Mouse (Mus musculus) CH12.LX (cell line): ENCODE results near the gene AB124611. TPM values are rescaled to one million over a fixed set of nuclear protein-coding genes. Genes with fewer than 3 reads are reported as not detected.

Experiments used
- DNase-seq: peaks from one replicate; pipeline ENCODE4 v3.0.0-alpha.2; 2013; ENCODE audit errors: extremely low read depth
- H3K27ac ChIP-seq: 2 replicates; pipeline ENCODE4 v1.5.1; 2012; ENCODE audit warnings: low read depth, mild to moderate bottlenecking, control low read depth, moderate library complexity; ENCODE audit not compliant: insufficient read depth
- H3K27me3 ChIP-seq: replicated peaks from 2 replicates; pipeline ENCODE3; 2012; ENCODE audit warnings: inconsistent platforms
- H3K36me3 ChIP-seq, 2 experiments: replicated peaks in 1 of 2; 2 replicates each; pipeline versions ENCODE3 to v1.6.1; 2012; ENCODE audit warnings: inconsistent platforms in 1 of 2, low read length in 1 of 2, mild to moderate bottlenecking in 1 of 2, mixed read lengths in 1 of 2, moderate library complexity in 1 of 2; ENCODE audit not compliant: control insufficient read depth in 1 of 2, insufficient read depth in 1 of 2
- H3K4me1 ChIP-seq, 2 experiments: 2 replicates each; pipeline ENCODE4 v1.6.1; 2012; ENCODE audit warnings: inconsistent platforms in 1 of 2, moderate library complexity in 1 of 2; ENCODE audit not compliant: insufficient read depth in 2 of 2, control insufficient read depth in 1 of 2
- H3K4me2 ChIP-seq: 2 replicates; pipeline ENCODE4 v1.6.1; 2012; ENCODE audit warnings: low read depth, mild to moderate bottlenecking, control low read depth; ENCODE audit not compliant: poor library complexity, insufficient read depth, severe bottlenecking
- H3K4me3 ChIP-seq, 3 experiments: fragments of 150-350 bp in 1 of 3; sonication (generic) in 1 of 3; replicated peaks in 1 of 3; 2 replicates each; pipeline versions ENCODE3 to v1.5.1; 2011 to 2012; ENCODE audit warnings: low read depth in 2 of 3, low read length in 2 of 3, mild to moderate bottlenecking in 2 of 3, moderate library complexity in 2 of 3, control low read depth in 1 of 3, improper control_type of control experiment in 1 of 3, inconsistent platforms in 1 of 3, mixed read lengths in 1 of 3; ENCODE audit not compliant: poor library complexity in 1 of 3
- H3K79me2 ChIP-seq: replicated peaks from 2 replicates; pipeline ENCODE4 v1.6.1; 2012; ENCODE audit warnings: mild to moderate bottlenecking, moderate library complexity; ENCODE audit not compliant: control insufficient read depth, poor library complexity, insufficient read depth, severe bottlenecking; ENCODE audit errors: extremely low read depth
- H3K9ac ChIP-seq: 2 replicates; pipeline ENCODE4 v1.6.1; 2012; ENCODE audit warnings: low read depth, mild to moderate bottlenecking, control low read depth, moderate library complexity; ENCODE audit not compliant: insufficient read depth
- H3K9me3 ChIP-seq: replicated peaks from 2 replicates; pipeline ENCODE3; 2012; ENCODE audit warnings: low read length, inconsistent platforms, mixed read lengths
- CHD1 ChIP-seq: IDR thresholded peaks from 2 replicates; pipeline ENCODE4 v1.6.1; 2012; ENCODE audit warnings: low read depth, low read length, improper control_type of control experiment, inconsistent platforms
- E2F4 ChIP-seq: IDR thresholded peaks from 2 replicates; pipeline ENCODE4 v1.6.1; 2011; ENCODE audit warnings: low read depth, low read length, improper control_type of control experiment; ENCODE audit not compliant: insufficient replicate concordance
- ELF1 ChIP-seq: IDR thresholded peaks from 2 replicates; pipeline ENCODE4 v1.6.1; 2014; ENCODE audit warnings: low read depth, mild to moderate bottlenecking, inconsistent platforms, low read length, improper control_type of control experiment
- EP300 ChIP-seq: IDR thresholded peaks from 2 replicates; pipeline ENCODE4 v1.6.1; 2011; ENCODE audit warnings: low read length, improper control_type of control experiment
- GABPA ChIP-seq: IDR thresholded peaks from 2 replicates; pipeline ENCODE4 v1.6.1; 2012; ENCODE audit warnings: low read depth, low read length, improper control_type of control experiment, inconsistent platforms; ENCODE audit not compliant: insufficient replicate concordance
- JUN ChIP-seq: IDR thresholded peaks from 2 replicates; pipeline ENCODE4 v1.6.1; 2011; ENCODE audit warnings: low read depth, mild to moderate bottlenecking, low read length, improper control_type of control experiment, moderate library complexity; ENCODE audit not compliant: insufficient read depth
- JUND ChIP-seq: conservative IDR thresholded peaks from 2 replicates; pipeline ENCODE4 v1.6.1; 2011; ENCODE audit warnings: low read depth, low read length, improper control_type of control experiment
- KAT2A ChIP-seq: IDR thresholded peaks from 2 replicates; pipeline ENCODE4 v1.6.1; 2012; ENCODE audit warnings: low read length, improper control_type of control experiment, inconsistent platforms; ENCODE audit not compliant: insufficient replicate concordance
- MXI1 ChIP-seq: IDR thresholded peaks from 2 replicates; pipeline ENCODE4 v1.6.1; 2011; ENCODE audit warnings: mild to moderate bottlenecking, low read depth, low read length, improper control_type of control experiment
- NRF1 ChIP-seq: IDR thresholded peaks from 2 replicates; pipeline ENCODE4 v1.6.1; 2014; ENCODE audit warnings: low read depth, mild to moderate bottlenecking, inconsistent platforms, low read length, improper control_type of control experiment, moderate library complexity
- POLR2A ChIP-seq: IDR thresholded peaks from 2 replicates; pipeline ENCODE4 v1.6.1; 2011; ENCODE audit warnings: low read depth, mild to moderate bottlenecking, improper control_type of control experiment, low read length
- RAD21 ChIP-seq: IDR thresholded peaks from 2 replicates; pipeline ENCODE4 v1.6.1; 2011; ENCODE audit warnings: low read depth, mild to moderate bottlenecking, low read length, improper control_type of control experiment, moderate library complexity
- RCOR1 ChIP-seq: conservative IDR thresholded peaks from 2 replicates; pipeline ENCODE4 v1.6.1; 2012; ENCODE audit warnings: low read depth, mild to moderate bottlenecking, inconsistent platforms, low read length, improper control_type of control experiment
- SIN3A ChIP-seq: IDR thresholded peaks from 2 replicates; pipeline ENCODE4 v1.6.1; 2012; ENCODE audit warnings: low read length, improper control_type of control experiment, inconsistent platforms
- SMC3 ChIP-seq: IDR thresholded peaks from 2 replicates; pipeline ENCODE4 v1.6.1; 2011; ENCODE audit warnings: low read depth, low read length, improper control_type of control experiment
- TCF12 ChIP-seq: IDR thresholded peaks from 2 replicates; pipeline ENCODE4 v1.6.1; 2014; ENCODE audit warnings: low read depth, mild to moderate bottlenecking, inconsistent platforms, low read length, improper control_type of control experiment
- UBTF ChIP-seq: IDR thresholded peaks from 2 replicates; pipeline ENCODE4 v1.6.1; 2012; ENCODE audit warnings: low read depth, mild to moderate bottlenecking, inconsistent platforms, low read length, improper control_type of control experiment, moderate library complexity
- USF1 ChIP-seq: IDR thresholded peaks from 2 replicates; pipeline ENCODE4 v1.6.1; 2014; ENCODE audit warnings: low read depth, mild to moderate bottlenecking, inconsistent platforms, low read length, improper control_type of control experiment
- USF2 ChIP-seq: conservative IDR thresholded peaks from 2 replicates; pipeline ENCODE4 v1.6.1; 2011; ENCODE audit warnings: low read depth, low read length, improper control_type of control experiment
- ZC3H11A ChIP-seq: IDR thresholded peaks from 2 replicates; pipeline ENCODE4 v1.6.1; 2012; ENCODE audit warnings: low read depth, mild to moderate bottlenecking, inconsistent platforms, low read length, improper control_type of control experiment
- dilution Hi-C: fragments of 300-500 bp; cut with MboI; formaldehyde crosslinking; loops from 2 replicates; pipeline ENCODE4 v1.14.3; 2020; ENCODE audit warnings: low sequenced_read_pairs; ENCODE audit not compliant: extremely low pct_unique_long_range_greater_than_20kb, extremely low pct_ligation_motif_present
- in situ Hi-C: fragments of 300-500 bp; cut with MboI; formaldehyde crosslinking; loops from 3 replicates; pipeline ENCODE4 v1.14.3; 2019; ENCODE audit warnings: low sequenced_read_pairs, low pct_ligation_motif_present, low pct_unique_long_range_greater_than_20kb, mixed read lengths
- polyA plus RNA-seq: library from polyadenylated mRNA; unstranded; fragments of >175 nt; gene quantifications from 2 replicates; pipeline ENCODE4 v1.2.1, GENCODE M21; 2012; ENCODE audit warnings: low read depth; ENCODE audit not compliant: insufficient read length
- total RNA-seq, 2 experiments: library from RNA; depleted of rRNA; stranded (reverse); fragments of 300-350 nt in 1 of 2; fragments of >200 nt in 1 of 2; gene quantifications; 2 replicates each; pipeline ENCODE4 v1.2.3; 2012 to 2014

AB124611 gene
- total and polyA plus RNA-seq, 3 experiments, result 0.89 to 2.1 (median 1.5) TPM

DNA sequence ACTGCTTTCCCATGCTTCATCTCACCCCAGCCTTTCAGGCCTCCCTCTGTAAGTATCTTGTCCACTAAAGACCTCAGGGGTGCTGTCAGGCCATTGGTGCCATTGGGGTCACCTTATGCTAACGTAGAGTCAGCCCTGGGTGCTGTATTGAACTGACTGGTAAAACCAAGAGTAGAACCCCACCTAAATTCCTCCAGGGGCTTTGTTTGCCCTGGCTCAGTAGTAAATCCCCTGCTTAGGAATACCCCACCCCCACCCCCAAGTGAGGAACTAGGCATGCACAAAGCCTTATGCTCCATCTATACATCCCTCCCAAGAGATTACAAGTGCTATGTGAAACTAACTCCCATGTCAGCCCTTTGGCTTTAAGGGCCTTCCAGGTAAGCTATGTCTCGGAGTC, 31.6 kb downstream of the AB124611 start:
- in situ Hi-C loops, result no loop called here
- no peaks in the 10 kb centered on the region for H3K27me3 ChIP-seq
- H3K4me2 ChIP-seq, result no peak overlapping the region
- H3K36me3 ChIP-seq, result peaks cover 23 to 77% of the 10 kb centered on the region in 2 experiments
- H3K79me2 ChIP-seq, result peaks cover 24% of the 10 kb centered on the region
- DNase-seq, result no peak
- H3K9me3 ChIP-seq, result no peaks in the 10 kb centered on the region
- H3K4me3 ChIP-seq, result no peak overlapping the region
- no peak overlapping the region for H3K9ac ChIP-seq
- no peak overlapping the region for H3K27ac ChIP-seq
- dilution Hi-C loops, result no loop called here
- TF ChIP-seq ZC3H11A, result no peak
- no peak for TF ChIP-seq EP300
- TF ChIP-seq E2F4, result no peak
- TF ChIP-seq TCF12, result no peak
- no peak for TF ChIP-seq GABPA
- no peak for TF ChIP-seq MXI1
- no peak for TF ChIP-seq SIN3A
- TF ChIP-seq RAD21, result no peak
- no peak for TF ChIP-seq USF2
- TF ChIP-seq NRF1, result no peak
- no peak for TF ChIP-seq RCOR1
- no peak for TF ChIP-seq KAT2A
- TF ChIP-seq JUN, result no peak
- TF ChIP-seq JUND, result no peak
- peaks cover 0 to 9% of the 10 kb centered on the region in 2 experiments; a peak in 2 of 4 replicates for H3K4me1 ChIP-seq

DNA sequence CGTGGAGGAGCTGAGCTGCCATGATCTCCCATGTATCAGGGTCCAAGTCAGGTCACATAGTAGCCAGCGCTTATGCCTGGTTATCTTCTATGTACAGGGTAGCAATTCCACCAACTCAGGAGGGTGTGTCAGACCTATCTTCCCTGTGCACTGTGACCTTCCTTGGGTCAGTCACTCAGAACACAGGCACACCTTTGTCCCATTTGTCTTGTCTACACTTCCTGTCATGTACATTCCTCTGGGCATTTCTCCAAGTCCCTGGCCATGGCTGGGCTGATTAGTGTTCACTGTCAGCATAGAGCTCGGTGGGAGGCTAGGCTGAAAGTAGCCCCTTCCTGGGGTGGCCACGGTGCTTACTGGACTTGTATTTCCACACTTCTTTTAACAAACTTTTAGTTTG, 32.4 kb downstream of the AB124611 start:
- Histone ChIP-seq H3K36me3 (peaks cover 23 to 76% of the 10 kb centered on the region in 2 experiments), H3K9ac (no peak overlapping the region), H3K4me2 (no peak overlapping the region)
- TF ChIP-seq GABPA (no peak), NRF1 (no peak), E2F4 (no peak), EP300 (no peak), POLR2A (no peak), RAD21 (no peak), JUN (no peak), SIN3A (no peak), SMC3 (no peak), MXI1 (no peak), UBTF (no peak), USF1 (no peak), ELF1 (no peak), CHD1 (no peak)
- TF ChIP-seq, all 38 proteins: peak for 0
- dilution Hi-C loops (no loop called here), in situ Hi-C loops (no loop called here)
- H3K27ac ChIP-seq, result no peak overlapping the region
- peaks cover 24% of the 10 kb centered on the region for H3K79me2 ChIP-seq
- H3K27me3 ChIP-seq, result no peaks in the 10 kb centered on the region
- H3K9me3 ChIP-seq, result no peaks in the 10 kb centered on the region
- no peak for DNase-seq
- no peak overlapping the region for H3K4me3 ChIP-seq
- H3K4me1 ChIP-seq, result peaks cover 0 to 9% of the 10 kb centered on the region in 2 experiments; a peak in 2 of 4 replicates
